Comparison of ENCODE assay signal across 22 mouse cellular contexts in the genomic region with DNA sequence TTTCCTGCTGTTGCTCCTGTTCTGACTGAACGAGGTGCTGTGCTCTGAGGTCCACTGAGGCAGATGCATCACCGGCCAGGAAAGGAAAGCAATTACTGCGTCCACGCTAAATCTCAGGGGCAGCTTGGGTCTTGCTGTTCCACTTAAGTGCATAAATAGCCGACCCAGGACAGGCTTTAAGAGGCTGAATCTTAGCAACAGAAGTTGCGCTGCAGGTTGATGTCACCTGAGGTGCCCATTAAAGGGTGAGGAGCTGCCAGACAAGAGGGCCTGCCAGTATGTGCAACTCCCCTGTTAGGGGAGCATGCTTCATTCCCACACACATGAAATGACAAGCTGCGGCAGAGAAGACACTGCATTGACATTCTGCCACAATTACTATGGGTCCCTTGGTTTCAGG.
DNase-seq lines count a peak whose midpoint lies in the region; ATAC-seq and TF ChIP-seq lines count a peak whose summit lies in the region.
"Had no signal": no experiment of that assay in that cellular context is flagged by ENCODE, and none has a peak within 500 bp of the region (broad histone marks: within the 10 kb centered on the region; RNA-seq: fewer than 3 reads in every experiment).

No protein-coding gene starts in this region.

- intact Hi-C loops in left cerebral cortex, postnatal 4 days (cut with DNase I), result no loop called here

- H3K9me3 ChIP-seq in hindbrain, embryonic 16.5 days (ENCODE audit: control insufficient read depth, low read length), result no peaks in the 10 kb centered on the region
- no peaks in the 10 kb centered on the region for H3K9me3 ChIP-seq in hindbrain, postnatal 0 days (ENCODE audit: low read length)
- no peaks in the 10 kb centered on the region for H3K9me3 ChIP-seq in neural tube, embryonic 13.5 days
- H3K9me3 ChIP-seq in midbrain, embryonic 16.5 days (replicated peaks; ENCODE audit: control insufficient read depth, low read length, poor library complexity, severe bottlenecking), result no peaks in the 10 kb centered on the region
- H3K9me3 ChIP-seq: embryonic facial prominence, embryonic 15.5 days; heart, embryonic 10.5 days had no signal

- H3K27ac ChIP-seq in hindbrain, embryonic 16.5 days (ENCODE audit: low read depth, low read length), result no peak overlapping the region
- no peak overlapping the region for H3K27ac ChIP-seq in hindbrain, postnatal 0 days
- peak overlapping the region; percentile 7; the same call in 1 of the 2 replicates for H3K27ac ChIP-seq in neural tube, embryonic 13.5 days (replicated peaks)
- H3K27ac ChIP-seq in midbrain, embryonic 16.5 days (ENCODE audit: low read length), result no peak overlapping the region
- H3K27ac ChIP-seq: embryonic facial prominence, embryonic 15.5 days; heart, embryonic 10.5 days had no signal

- H3K4me2 ChIP-seq in hindbrain, embryonic 16.5 days (ENCODE audit: low read length), result no peak overlapping the region
- no peak overlapping the region for H3K4me2 ChIP-seq in hindbrain, postnatal 0 days (ENCODE audit: low read depth, low read length)
- no peak overlapping the region for H3K4me2 ChIP-seq in neural tube, embryonic 13.5 days
- no peak overlapping the region for H3K4me2 ChIP-seq in midbrain, embryonic 16.5 days (ENCODE audit: low read length)
- H3K4me2 ChIP-seq: embryonic facial prominence, embryonic 15.5 days had no signal

- no peaks in the 10 kb centered on the region for H3K36me3 ChIP-seq in hindbrain, embryonic 16.5 days (ENCODE audit: control insufficient read depth, insufficient read depth, low read length)
- H3K36me3 ChIP-seq in hindbrain, postnatal 0 days (ENCODE audit: insufficient read depth, low read length), result no peaks in the 10 kb centered on the region
- no peaks in the 10 kb centered on the region for H3K36me3 ChIP-seq in neural tube, embryonic 13.5 days
- no peaks in the 10 kb centered on the region for H3K36me3 ChIP-seq in midbrain, embryonic 16.5 days (ENCODE audit: control insufficient read depth, insufficient read depth, low read length)
- H3K36me3 ChIP-seq: embryonic facial prominence, embryonic 15.5 days; heart, embryonic 10.5 days had no signal

- H3K4me1 ChIP-seq in hindbrain, embryonic 16.5 days (ENCODE audit: control insufficient read depth, insufficient read depth, low read depth, low read length), result peaks cover 4% of the 10 kb centered on the region
- no peaks in the 10 kb centered on the region for H3K4me1 ChIP-seq in hindbrain, postnatal 0 days (ENCODE audit: insufficient read depth, low read length)
- H3K4me1 ChIP-seq in neural tube, embryonic 13.5 days (replicated peaks), result peaks cover 12% of the 10 kb centered on the region
- 0 out of 2 replicates have a peak, but pooled peaks cover 3% of the 10 kb centered on the region for H3K4me1 ChIP-seq in midbrain, embryonic 16.5 days (ENCODE audit: control insufficient read depth, insufficient read depth, low read length)
- H3K4me1 ChIP-seq: embryonic facial prominence, embryonic 15.5 days; heart, embryonic 10.5 days had no signal

- DNase-seq in hindbrain, postnatal 0 days (ENCODE audit: low spot score), result no peak
- DNase-seq in neural tube, embryonic 10.5 days (ENCODE audit: extremely low spot score, low spot score), result no peak
- peak; percentile 30 for DNase-seq in retina, postnatal 1 day
- DNase-seq in left cerebral cortex, postnatal 4 days, result no peak
- no peak for DNase-seq in adrenal gland, postnatal 36 days
- DNase-seq: adrenal gland, adult 2 months; adrenal gland, postnatal 25 days; cerebellum, adult 11 months; cerebellum, adult 8-10 months; cerebellum, postnatal 14 days; embryo, embryonic 11 days; gastrocnemius, postnatal 36 days; heart, adult 18-20 months; heart, postnatal 10 days; heart, postnatal 4 days had no signal

- WGBS in hindbrain, embryonic 16.5 days, result 66% methylated on average over 7 of the region's 7 CpGs
- WGBS in hindbrain, postnatal 0 days, result 63% methylated on average over 7 of the region's 7 CpGs
- WGBS in neural tube, embryonic 13.5 days, result 58% methylated on average over 7 of the region's 7 CpGs
- WGBS in midbrain, embryonic 16.5 days, result 56% methylated on average over 7 of the region's 7 CpGs

- TF ChIP-seq CTCF in hindbrain, postnatal 0 days (IDR thresholded peaks at IDR 0.05; ENCODE audit: low read depth), result no peak

- H3K9ac ChIP-seq in hindbrain, embryonic 16.5 days (ENCODE audit: low read depth, low read length), result no peak overlapping the region
- no peak overlapping the region for H3K9ac ChIP-seq in hindbrain, postnatal 0 days (replicated peaks; ENCODE audit: low read length)
- no peak overlapping the region for H3K9ac ChIP-seq in neural tube, embryonic 13.5 days
- no peak overlapping the region for H3K9ac ChIP-seq in midbrain, embryonic 16.5 days (ENCODE audit: low read depth, low read length)
- H3K9ac ChIP-seq: embryonic facial prominence, embryonic 15.5 days had no signal

- H3K4me3 ChIP-seq in hindbrain, embryonic 16.5 days (ENCODE audit: low read length), result no peak overlapping the region
- no peak overlapping the region for H3K4me3 ChIP-seq in hindbrain, postnatal 0 days (ENCODE audit: low read length)
- H3K4me3 ChIP-seq in neural tube, embryonic 13.5 days, result no peak overlapping the region
- no peak overlapping the region for H3K4me3 ChIP-seq in midbrain, embryonic 16.5 days (ENCODE audit: low read depth, low read length)
- H3K4me3 ChIP-seq: embryonic facial prominence, embryonic 15.5 days; erythroblast, embryonic 14.5 days; heart, embryonic 10.5 days had no signal

- H3K27me3 ChIP-seq in hindbrain, embryonic 16.5 days (replicated peaks; ENCODE audit: control insufficient read depth, insufficient read depth, low read length), result no peaks in the 10 kb centered on the region
- no peaks in the 10 kb centered on the region for H3K27me3 ChIP-seq in hindbrain, postnatal 0 days (ENCODE audit: insufficient read depth, low read length)
- H3K27me3 ChIP-seq in neural tube, embryonic 13.5 days, result no peaks in the 10 kb centered on the region
- no peaks in the 10 kb centered on the region for H3K27me3 ChIP-seq in midbrain, embryonic 16.5 days (ENCODE audit: control insufficient read depth, insufficient read depth, low read depth, low read length)
- H3K27me3 ChIP-seq: embryonic facial prominence, embryonic 15.5 days had no signal

- 0 out of 2 replicates have a peak, but pooled peaks have one; percentile 34 for ATAC-seq in hindbrain, embryonic 16.5 days
- ATAC-seq in hindbrain, postnatal 0 days, result no peak
- no peak for ATAC-seq in neural tube, embryonic 13.5 days (ENCODE audit: low read depth)
- ATAC-seq in midbrain, embryonic 16.5 days, result peak; percentile 32; the same call in 1 of the 2 replicates
- ATAC-seq: forebrain, embryonic 16.5 days had no signal

Comparison
In these comparisons a context has a peak if more than half of its experiments do, and no peak if none do; other contexts are left out.
1. ATAC-seq: peak in hindbrain, embryonic 16.5 days (single experiment) and midbrain, embryonic 16.5 days (single experiment); none in hindbrain, postnatal 0 days (single experiment) and neural tube, embryonic 13.5 days (single experiment).